Mouse (Mus musculus) myocyte (in vitro differentiated cells): ENCODE measurements around the gene Phb2. TPM values are rescaled to one million over a fixed set of nuclear protein-coding genes. Genes with fewer than 3 reads are reported as not detected.
"Not testable (repeated sequence)": the region's sequence is repeated elsewhere in the genome, so short reads cannot be mapped to it uniquely, and the experiment has no call there.

ENCODE experiments used
- H3K27me3 ChIP-seq: one replicate; pipeline ENCODE4 v1.6.1; 2011; ENCODE audit not compliant: control insufficient read depth, insufficient read depth, insufficient read length
- H3K36me3 ChIP-seq: one replicate; pipeline ENCODE4 v1.6.1; 2011; ENCODE audit not compliant: control insufficient read depth, insufficient read depth
- H3K4me2 ChIP-seq: one replicate; pipeline ENCODE4 v1.6.1; 2011; ENCODE audit warnings: low read depth, control low read depth
- H3K4me3 ChIP-seq: one replicate; pipeline ENCODE4 v1.5.1; 2011; ENCODE audit warnings: mild to moderate bottlenecking, control low read depth, moderate library complexity
- H3K79me2 ChIP-seq: one replicate; pipeline ENCODE4 v1.6.1; 2011; ENCODE audit not compliant: control insufficient read depth, insufficient read depth
- H3ac ChIP-seq: one replicate; pipeline ENCODE4 v1.6.1; 2011; ENCODE audit not compliant: control insufficient read depth, insufficient read length
- CEBPB ChIP-seq: IDR thresholded peaks from 2 replicates; pipeline ENCODE4 v1.6.1; 2011; ENCODE audit warnings: mild to moderate bottlenecking, moderate library complexity; ENCODE audit not compliant: poor library complexity, insufficient read depth, severe bottlenecking
- E2F4 ChIP-seq: IDR thresholded peaks from one replicate; pipeline ENCODE4 v1.6.1; 2011; ENCODE audit warnings: mild to moderate bottlenecking, control low read depth, moderate library complexity; ENCODE audit not compliant: insufficient read depth
- MAX ChIP-seq: IDR thresholded peaks from one replicate; pipeline ENCODE4 v1.6.1; 2011; ENCODE audit warnings: low read depth, mild to moderate bottlenecking, control low read depth
- MYOD1 ChIP-seq, 3 experiments: IDR thresholded peaks; one replicate each; pipeline ENCODE4 v1.6.1; 2011; ENCODE audit warnings: control low read depth in 2 of 3, low read depth in 2 of 3, mild to moderate bottlenecking in 2 of 3, moderate library complexity in 1 of 3; ENCODE audit not compliant: insufficient read length in 2 of 3, control insufficient read depth in 1 of 3
- MYOG ChIP-seq, 3 experiments: IDR thresholded peaks; one replicate each; pipeline ENCODE4 v1.6.1; 2011; ENCODE audit warnings: control low read depth in 2 of 3, low read depth in 2 of 3, mild to moderate bottlenecking in 2 of 3; ENCODE audit not compliant: insufficient read length in 2 of 3, control insufficient read depth in 1 of 3, insufficient read depth in 1 of 3
- POLR2A ChIP-seq: IDR thresholded peaks from one replicate; pipeline ENCODE4 v1.6.1; 2011; ENCODE audit warnings: low read depth, mild to moderate bottlenecking, control low read depth, moderate library complexity; ENCODE audit not compliant: insufficient read length
- POLR2AphosphoS2 ChIP-seq: IDR thresholded peaks from one replicate; pipeline ENCODE4 v1.6.1; 2011; ENCODE audit warnings: low read depth, control low read depth; ENCODE audit not compliant: insufficient read length
- REST ChIP-seq: IDR thresholded peaks from one replicate; pipeline ENCODE4 v1.6.1; 2011; ENCODE audit warnings: mild to moderate bottlenecking, control low read depth, moderate library complexity; ENCODE audit not compliant: insufficient read depth, insufficient read length
- SRF ChIP-seq: IDR thresholded peaks from one replicate; pipeline ENCODE4 v1.6.1; 2011; ENCODE audit warnings: low read depth; ENCODE audit not compliant: control insufficient read depth, insufficient read length
- TCF12 ChIP-seq: IDR thresholded peaks from one replicate; pipeline ENCODE4 v1.6.1; 2011; ENCODE audit warnings: mild to moderate bottlenecking, control low read depth; ENCODE audit not compliant: poor library complexity, insufficient read depth, severe bottlenecking
- TCF3 ChIP-seq: IDR thresholded peaks from one replicate; pipeline ENCODE4 v1.6.1; 2011; ENCODE audit warnings: low read depth, control low read depth; ENCODE audit not compliant: insufficient read length
- USF1 ChIP-seq: IDR thresholded peaks from one replicate; pipeline ENCODE4 v1.6.1; 2011; ENCODE audit warnings: low read depth, mild to moderate bottlenecking, control low read depth, moderate library complexity
- polyA plus RNA-seq: library from polyadenylated mRNA; unstranded; fragments of >200 nt; fragmentation: generic; extraction: Trizol; gene quantifications from one replicate; pipeline ENCODE4 v1.2.1, GENCODE M21; 2012; ENCODE audit warnings: missing spikeins

Phb2 gene
- polyA plus RNA-seq, 1 experiment, result 339 TPM

DNA sequence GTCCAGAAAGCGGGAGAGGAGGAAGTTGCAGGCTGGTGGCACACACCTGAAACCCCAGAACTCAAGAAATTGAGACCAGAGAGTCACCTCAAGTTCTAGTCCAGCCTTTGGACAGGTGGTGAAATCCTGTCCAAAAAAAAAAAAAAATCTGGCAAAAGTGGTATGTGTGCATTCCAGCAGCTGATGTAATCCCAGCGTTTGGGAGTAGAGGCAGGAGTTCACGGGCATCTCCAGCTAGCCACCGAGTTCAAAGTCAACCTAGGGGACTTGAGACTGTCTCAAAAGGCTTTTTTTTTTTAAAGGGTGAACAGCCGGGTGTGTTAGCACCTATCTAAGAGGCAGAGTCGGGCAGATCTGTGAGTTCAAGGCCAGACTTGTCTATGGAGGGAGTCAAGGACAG is 36.0 kb upstream of the Phb2 start:
- TF ChIP-seq POLR2AphosphoS2 (no peak), USF1 (no peak), MAX (no peak), POLR2A (no peak), REST (no peak), TCF3 (no peak), MYOD1 (IDR thresholded peaks at IDR 0.05; ENCODE audit: control insufficient read depth in 1 of 3, insufficient read length in 2 of 3, low read depth in 2 of 3) (no peak), MYOG (IDR thresholded peaks at IDR 0.05; ENCODE audit: control insufficient read depth in 1 of 3, insufficient read depth in 1 of 3, insufficient read length in 2 of 3, low read depth in 2 of 3) (no peak), SRF (no peak), E2F4 (no peak), CEBPB (no peak), TCF12 (no peak)
- Histone ChIP-seq H3K27me3 (no peaks in the 10 kb centered on the region), H3K36me3 (peaks cover 8% of the 10 kb centered on the region), H3K4me2 (no peak overlapping the region), H3ac (no peak overlapping the region), H3K4me3 (no peak overlapping the region), H3K79me2 (peaks cover 16% of the 10 kb centered on the region)

DNA sequence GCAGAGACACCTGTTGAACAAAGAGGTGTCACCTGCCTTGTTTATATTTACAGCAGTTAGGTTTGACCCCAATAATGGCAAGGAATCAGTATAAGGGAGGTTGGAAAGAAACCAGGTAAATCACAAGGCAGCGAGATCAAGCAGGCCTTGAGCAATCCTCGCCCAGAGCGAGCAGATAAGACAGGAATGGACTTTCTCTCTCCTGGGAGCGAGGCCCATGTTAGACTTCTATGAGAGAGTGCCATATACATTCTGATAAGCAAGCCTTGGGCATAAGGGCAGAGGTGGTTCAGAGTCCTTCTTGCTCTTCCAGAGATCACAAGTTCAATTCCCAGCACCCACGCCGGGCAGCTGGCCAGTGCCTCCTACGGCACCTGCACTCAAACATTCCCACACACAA is 33.4 kb upstream of the Phb2 start:
- no peak overlapping the region for H3K4me3 ChIP-seq
- TF ChIP-seq MYOG (IDR thresholded peaks at IDR 0.05; ENCODE audit: control insufficient read depth in 1 of 3, insufficient read depth in 1 of 3, insufficient read length in 2 of 3, low read depth in 2 of 3) (no peak), MAX (no peak)
- peaks cover 8% of the 10 kb centered on the region for H3K36me3 ChIP-seq
- H3ac ChIP-seq, result no peak overlapping the region
- no peaks in the 10 kb centered on the region for H3K27me3 ChIP-seq
- H3K79me2 ChIP-seq, result peaks cover 10% of the 10 kb centered on the region
- H3K4me2 ChIP-seq, result no peak overlapping the region

DNA sequence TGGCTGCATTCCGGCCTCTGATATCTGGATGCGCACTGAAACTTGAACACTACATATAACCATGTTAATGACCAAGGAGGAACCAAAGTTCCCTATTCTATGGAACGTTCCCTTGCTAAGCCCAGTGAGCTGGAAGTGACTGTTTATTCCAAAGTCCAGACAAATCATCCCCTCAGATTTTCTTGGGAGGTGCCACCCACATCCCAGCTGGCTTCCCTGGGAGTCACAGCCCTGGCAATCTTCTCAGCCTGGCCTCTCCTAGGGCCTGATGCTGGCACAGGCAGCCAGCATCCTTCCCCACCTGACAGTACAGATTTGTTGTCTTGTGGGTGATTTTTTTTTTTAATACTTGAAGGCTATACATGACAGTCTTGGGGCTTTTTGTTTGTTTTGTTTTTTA is 32.6 kb upstream of the Phb2 start:
- Histone ChIP-seq H3K27me3 (no peaks in the 10 kb centered on the region), H3K4me3 (no peak overlapping the region), H3K36me3 (peaks cover 8% of the 10 kb centered on the region), H3K4me2 (no peak overlapping the region), H3K79me2 (peaks cover 10% of the 10 kb centered on the region), H3ac (no peak overlapping the region)
- TF ChIP-seq MYOG (IDR thresholded peaks at IDR 0.05; ENCODE audit: control insufficient read depth in 1 of 3, insufficient read depth in 1 of 3, insufficient read length in 2 of 3, low read depth in 2 of 3) (no peak), POLR2AphosphoS2 (no peak), MAX (no peak), TCF12 (no peak), POLR2A (no peak), TCF3 (no peak), CEBPB (no peak), REST (no peak), E2F4 (no peak), MYOD1 (IDR thresholded peaks at IDR 0.05; ENCODE audit: control insufficient read depth in 1 of 3, insufficient read length in 2 of 3, low read depth in 2 of 3) (no peak)

DNA sequence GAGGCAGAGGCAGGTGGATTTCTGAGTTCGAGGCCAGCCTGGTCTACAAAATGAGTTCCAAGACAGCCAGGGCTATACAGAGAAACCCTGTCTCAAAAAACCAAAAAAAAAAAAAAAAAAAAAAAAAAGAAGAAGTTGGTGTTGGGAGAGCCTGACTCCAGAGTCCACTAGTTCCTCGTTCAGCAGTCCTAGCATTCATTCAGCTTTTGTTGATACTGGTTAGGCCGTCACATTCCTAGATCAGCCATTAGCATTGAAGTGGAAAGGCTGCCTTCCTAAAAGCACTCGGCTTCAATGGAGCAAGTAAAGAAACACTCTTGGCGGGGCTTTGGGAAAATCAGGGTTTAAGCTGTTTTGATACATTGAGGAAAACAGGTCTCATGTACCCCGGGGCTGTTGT is 29.8 kb upstream of the Phb2 start:
- not testable (repeated sequence) for H3K27me3 ChIP-seq, H3K36me3 ChIP-seq, H3ac ChIP-seq, H3K4me3 ChIP-seq, H3K79me2 ChIP-seq, H3K4me2 ChIP-seq

DNA sequence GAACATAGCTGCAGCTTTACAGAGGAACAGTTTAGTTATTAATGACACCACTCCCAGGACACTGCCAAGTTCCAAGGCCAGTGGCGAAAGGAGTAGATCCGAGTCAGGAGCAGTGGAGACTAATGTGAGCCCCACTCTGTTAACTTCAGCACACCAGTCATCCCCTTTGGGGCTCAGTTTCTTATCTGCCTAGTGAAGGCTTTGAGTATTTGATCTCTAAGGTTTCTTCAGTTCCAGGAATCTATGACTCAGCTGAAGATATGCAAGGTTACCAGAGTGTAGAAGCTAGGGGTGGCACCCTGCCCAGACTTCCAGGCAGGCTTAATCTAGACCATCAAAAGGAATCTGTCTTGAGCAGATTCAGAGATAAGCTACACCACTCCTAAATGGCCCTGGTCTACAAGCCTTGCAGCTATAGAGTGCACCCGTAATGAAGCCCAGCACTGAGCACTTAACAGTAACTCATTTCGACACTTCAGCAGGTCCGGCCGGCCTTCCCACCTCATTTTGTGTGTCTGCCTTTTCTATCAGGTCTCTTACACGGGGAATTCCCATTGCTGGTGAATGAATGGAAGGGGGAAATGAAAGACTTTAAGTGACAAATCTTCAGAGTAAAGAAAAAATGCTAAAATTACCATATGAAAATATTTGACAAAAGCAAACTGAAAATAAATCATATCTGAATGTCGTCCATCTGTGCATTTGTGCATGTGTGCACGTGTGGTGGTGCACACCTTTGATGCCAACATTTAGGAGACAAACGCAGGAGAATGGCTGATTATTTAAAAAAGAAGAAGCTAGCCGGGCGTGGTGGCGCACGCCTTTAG is 28.3 kb upstream of the Phb2 start:
- Histone ChIP-seq H3K27me3 (no peaks in the 10 kb centered on the region), H3K36me3 (peaks cover 2% of the 10 kb centered on the region), H3K4me2 (peak overlapping the region; percentile 27), H3K4me3 (no peak overlapping the region), H3K79me2 (peaks cover 14% of the 10 kb centered on the region), H3ac (no peak overlapping the region)
- TF ChIP-seq E2F4, result no peak
- no peak for TF ChIP-seq POLR2A
- TF ChIP-seq MAX, result no peak
- TF ChIP-seq TCF12, result no peak
- no peak for TF ChIP-seq REST
- TF ChIP-seq SRF, result no peak
- no peak for TF ChIP-seq CEBPB
- TF ChIP-seq POLR2AphosphoS2, result no peak
- TF ChIP-seq USF1, result no peak
- no peak for TF ChIP-seq TCF3
- TF ChIP-seq MYOG (IDR thresholded peaks at IDR 0.05; ENCODE audit: control insufficient read depth in 1 of 3, insufficient read depth in 1 of 3, insufficient read length in 2 of 3, low read depth in 2 of 3), result no peak
- no peak for TF ChIP-seq MYOD1 (IDR thresholded peaks at IDR 0.05; ENCODE audit: control insufficient read depth in 1 of 3, insufficient read length in 2 of 3, low read depth in 2 of 3)
